Mouse (Mus musculus) cerebellum, adult 2 months (tissue): ENCODE measurements around the gene Tpcn2. TPM values are rescaled to one million over a fixed set of nuclear protein-coding genes. Genes with fewer than 3 reads are reported as not detected.

Experiments
- DNase-seq, 2 experiments: peaks; one replicate each; pipeline ENCODE4 v3.0.0; 2021
- H3K27ac ChIP-seq: fragments of 200-500 bp; 2 replicates; pipeline ENCODE4 v1.5.1; 2012; ENCODE audit warnings: low read length, control low read depth, inconsistent platforms; ENCODE audit not compliant: insufficient read depth
- H3K27me3 ChIP-seq: fragments of 200-500 bp; 2 replicates; pipeline ENCODE4 v1.6.1; 2012; ENCODE audit warnings: inconsistent platforms, mild to moderate bottlenecking, low read length, moderate library complexity; ENCODE audit not compliant: control insufficient read depth, insufficient read depth
- H3K4me1 ChIP-seq: fragments of 200-500 bp; 2 replicates; pipeline ENCODE4 v1.6.1; 2011; ENCODE audit warnings: low read length; ENCODE audit not compliant: control insufficient read depth, insufficient read depth
- H3K4me3 ChIP-seq: fragments of 200-500 bp; replicated peaks from 2 replicates; pipeline ENCODE3; 2011; ENCODE audit warnings: mild to moderate bottlenecking, low read depth, low read length, control low read depth; ENCODE audit not compliant: insufficient read depth
- CTCF ChIP-seq: fragments of 200-500 bp; IDR thresholded peaks from 2 replicates; pipeline ENCODE4 v1.5.1; 2011; ENCODE audit warnings: low read depth, mild to moderate bottlenecking, control low read depth, low read length, moderate library complexity, borderline replicate concordance; ENCODE audit not compliant: insufficient read depth
- POLR2A ChIP-seq: fragments of 200-500 bp; IDR thresholded peaks from 2 replicates; pipeline ENCODE4 v1.6.1; 2011; ENCODE audit warnings: low read length, control low read depth, borderline replicate concordance; ENCODE audit not compliant: insufficient read depth
- WGBS: fragments of 180-500 bp; shearing (Covaris S2); methylation state at CpG from one replicate; pipeline ENCODE4 v1.1.7; 2018; 5-methylcytosine and 5-hydroxymethylcytosine counted together
- polyA plus RNA-seq: library from polyadenylated mRNA; depleted of rRNA; stranded (reverse); fragments of >200 nt; gene quantifications from 2 replicates; pipeline ENCODE4 v1.2.3, GENCODE M21; 2012

The Tpcn2 gene
- polyA plus RNA-seq, 1 experiment = 24.4 TPM

- Histone ChIP-seq H3K27ac (no peak overlapping the region), H3K4me1 (peaks cover 37% of the 10 kb centered on the region), H3K27me3 (no peaks in the 10 kb centered on the region), H3K4me3 (no peak overlapping the region)
- 86% methylated on average over 4 of the region's 4 CpGs for WGBS
- DNase-seq = no peak
- no peak for TF ChIP-seq CTCF
- TF ChIP-seq POLR2A = no peak
These were observed 2.4 kb downstream of the Tpcn2 start for GRCm38 (mm10) chr7:145281396-145281795.

GRCm38 (mm10) chr7:145275488-145275887 is 8.3 kb downstream of the Tpcn2 start:
- Histone ChIP-seq H3K27ac (no peak overlapping the region), H3K4me1 (peaks cover 35% of the 10 kb centered on the region), H3K4me3 (no peak overlapping the region), H3K27me3 (no peaks in the 10 kb centered on the region)
- no peak for DNase-seq
- WGBS = 90% methylated on average over 3 of the region's 3 CpGs
- no peak for TF ChIP-seq POLR2A
- TF ChIP-seq CTCF = no peak

GRCm38 (mm10) chr7:145270955-145271354 is 12.9 kb downstream of the Tpcn2 start:
- no peak for DNase-seq
- WGBS = 90% methylated on average over 5 of the region's 5 CpGs
- H3K4me1 ChIP-seq = peaks cover 30% of the 10 kb centered on the region
- no peak overlapping the region for H3K4me3 ChIP-seq
- H3K27ac ChIP-seq = no peak overlapping the region
- no peaks in the 10 kb centered on the region for H3K27me3 ChIP-seq
- TF ChIP-seq POLR2A (no peak), CTCF (no peak)

GRCm38 (mm10) chr7:145268890-145269289 is 14.9 kb downstream of the Tpcn2 start:
- WGBS = 93% methylated on average over 7 of the region's 7 CpGs
- H3K27ac ChIP-seq = no peak overlapping the region

GRCm38 (mm10) chr7:145266011-145266410 is 17.8 kb downstream of the Tpcn2 start:
- peak overlapping the region; percentile 39; the same call in 1 of the 2 replicates for H3K27ac ChIP-seq
- 43% methylated on average over 2 of the region's 2 CpGs for WGBS
- TF ChIP-seq POLR2A (no peak), CTCF (no peak)
- peak in 1 of 2 experiments; percentile 50 for DNase-seq
- H3K4me3 ChIP-seq = no peak overlapping the region
- peaks cover 21% of the 10 kb centered on the region for H3K4me1 ChIP-seq
- no peaks in the 10 kb centered on the region for H3K27me3 ChIP-seq

More at GRCm38 (mm10) chr7:145268890-145269289, 14.9 kb downstream of the Tpcn2 start:
- Histone ChIP-seq H3K4me3 (no peak overlapping the region), H3K27me3 (no peaks in the 10 kb centered on the region), H3K4me1 (peaks cover 33% of the 10 kb centered on the region)
- no peak for DNase-seq
- TF ChIP-seq CTCF (no peak), POLR2A (no peak)

GRCm38 (mm10) chr7:145264202-145264601 is 19.6 kb downstream of the Tpcn2 start:
- DNase-seq = no peak
- TF ChIP-seq POLR2A (no peak), CTCF (no peak)
- Histone ChIP-seq H3K4me1 (peaks cover 18% of the 10 kb centered on the region), H3K4me3 (no peak overlapping the region), H3K27me3 (no peaks in the 10 kb centered on the region), H3K27ac (no peak overlapping the region)
- WGBS = 91% methylated on average over 9 of the region's 9 CpGs

- peak; percentile 39 to 42 for DNase-seq
- no peak overlapping the region for H3K4me3 ChIP-seq
- 56% methylated on average over 1 of the region's 1 CpGs for WGBS
- H3K27ac ChIP-seq = no peak overlapping the region
- H3K4me1 ChIP-seq = peaks cover 30% of the 10 kb centered on the region
- no peaks in the 10 kb centered on the region for H3K27me3 ChIP-seq
- TF ChIP-seq POLR2A (no peak), CTCF (no peak)
These were observed 27.7 kb downstream of the Tpcn2 start for GRCm38 (mm10) chr7:145256092-145256491.

- 67% methylated on average over 3 of the region's 3 CpGs for WGBS
- TF ChIP-seq POLR2A = no peak
- no peak for TF ChIP-seq CTCF
These were observed 29.7 kb downstream of the Tpcn2 start for GRCm38 (mm10) chr7:145253986-145254630.

More at GRCm38 (mm10) chr7:145253986-145254630, 29.7 kb downstream of the Tpcn2 start:
- peaks cover 47% of the 10 kb centered on the region for H3K4me1 ChIP-seq
- no peaks in the 10 kb centered on the region for H3K27me3 ChIP-seq
- DNase-seq = peak; percentile 29 to 38
- no peak overlapping the region for H3K4me3 ChIP-seq
- H3K27ac ChIP-seq = no peak overlapping the region
